Mouse (Mus musculus) intestine, postnatal 0 days (tissue): ENCODE results near the gene Calr. TPM values are rescaled to one million over a fixed set of nuclear protein-coding genes. Genes with fewer than 3 reads are reported as not detected.

ENCODE experiments used
- ATAC-seq: fragments of 200-750 bp; cut with Nextera tagmentation; 2 replicates; pipeline ENCODE4 v1.8.0; 2017; ENCODE audit warnings: mild to moderate bottlenecking, moderate TSS enrichment, moderate library complexity
- H3K27ac ChIP-seq: fragments of 300-500 bp; sonication (generic); 2 replicates; pipeline ENCODE4 v1.5.1; 2014; ENCODE audit warnings: mild to moderate bottlenecking, low read depth, low read length, moderate library complexity
- H3K27me3 ChIP-seq: fragments of 300-500 bp; sonication (generic); replicated peaks from 2 replicates; pipeline ENCODE4 v1.6.1; 2014; ENCODE audit warnings: low read length, mixed read lengths; ENCODE audit not compliant: control insufficient read depth, insufficient read depth
- H3K36me3 ChIP-seq: fragments of 300-500 bp; sonication (generic); 2 replicates; pipeline ENCODE4 v1.6.1; 2014; ENCODE audit warnings: mild to moderate bottlenecking, moderate library complexity; ENCODE audit not compliant: control insufficient read depth, insufficient read depth
- H3K4me1 ChIP-seq: fragments of 300-500 bp; sonication (generic); replicated peaks from 2 replicates; pipeline ENCODE4 v1.6.1; 2014; ENCODE audit warnings: antibody characterized with exemption, low read length, mixed read lengths; ENCODE audit not compliant: control insufficient read depth, insufficient read depth
- H3K4me2 ChIP-seq: fragments of 300-500 bp; sonication (generic); replicated peaks from 2 replicates; pipeline ENCODE4 v1.6.1; 2014; ENCODE audit warnings: low read depth, mild to moderate bottlenecking, moderate library complexity
- H3K4me3 ChIP-seq: fragments of 300-500 bp; sonication (generic); 2 replicates; pipeline ENCODE4 v1.5.1; 2014; ENCODE audit warnings: low read depth, low read length
- H3K9ac ChIP-seq: fragments of 300-500 bp; sonication (generic); 2 replicates; pipeline ENCODE4 v1.6.1; 2014; ENCODE audit warnings: mild to moderate bottlenecking, low read depth, low read length
- H3K9me3 ChIP-seq: fragments of 300-500 bp; sonication (generic); 2 replicates; pipeline ENCODE4 v1.6.1; 2016; ENCODE audit warnings: mixed run types; ENCODE audit not compliant: control insufficient read depth
- CTCF ChIP-seq: sonication (generic); IDR thresholded peaks from 2 replicates; pipeline ENCODE4 v1.5.1; 2016; ENCODE audit warnings: low read depth, mild to moderate bottlenecking, control low read depth, antibody characterized with exemption, moderate library complexity
- WGBS: fragments of 180-500 bp; shearing (Covaris S2); extraction: QIAGEN DNeasy Blood & Tissue Kit; methylation state at CpG from one replicate; pipeline ENCODE4 v1.1.7; 2014; 5-methylcytosine and 5-hydroxymethylcytosine counted together
- polyA plus RNA-seq: library from polyadenylated mRNA; unstranded; fragments of >200 nt; fragmentation: Nextera tagmentation; extraction: Ambion mirVana; gene quantifications from 2 replicates; pipeline ENCODE4 v1.2.1, GENCODE M21; 2015

Calr gene
- polyA plus RNA-seq, 1 experiment from 2014 or later = 507 TPM

DNA sequence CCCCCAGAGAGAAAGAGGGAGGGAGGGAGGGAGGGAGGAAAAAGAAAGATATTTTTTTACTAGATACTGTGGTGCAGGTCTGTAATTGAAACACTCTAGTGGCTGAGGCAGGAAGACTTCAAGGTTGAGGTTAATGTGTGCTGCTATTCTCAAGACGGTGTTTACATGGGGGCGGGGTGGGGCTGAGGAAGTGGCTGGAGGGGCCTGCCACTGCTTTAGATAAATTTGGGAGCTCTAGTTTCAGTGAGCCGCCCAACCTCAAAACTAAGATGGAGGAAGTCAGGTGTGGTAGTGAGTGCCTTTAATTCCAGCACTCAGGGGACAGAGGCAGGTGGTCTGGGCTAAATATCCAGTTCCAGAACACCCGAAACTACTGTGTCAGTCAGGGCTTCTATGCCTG is 21.1 kb downstream of the Calr start:
- H3K4me2 ChIP-seq = no peak overlapping the region
- H3K9ac ChIP-seq = no peak overlapping the region
- no peaks in the 10 kb centered on the region for H3K4me1 ChIP-seq
- no peaks in the 10 kb centered on the region; the same call in 1 of the 2 replicates for H3K36me3 ChIP-seq
- TF ChIP-seq CTCF = no peak
- 49% methylated on average over 4 of the region's 4 CpGs for WGBS
- H3K27ac ChIP-seq = no peak overlapping the region
- H3K4me3 ChIP-seq = no peak overlapping the region
- no peaks in the 10 kb centered on the region for H3K9me3 ChIP-seq
- no peak for ATAC-seq
- no peaks in the 10 kb centered on the region for H3K27me3 ChIP-seq

DNA sequence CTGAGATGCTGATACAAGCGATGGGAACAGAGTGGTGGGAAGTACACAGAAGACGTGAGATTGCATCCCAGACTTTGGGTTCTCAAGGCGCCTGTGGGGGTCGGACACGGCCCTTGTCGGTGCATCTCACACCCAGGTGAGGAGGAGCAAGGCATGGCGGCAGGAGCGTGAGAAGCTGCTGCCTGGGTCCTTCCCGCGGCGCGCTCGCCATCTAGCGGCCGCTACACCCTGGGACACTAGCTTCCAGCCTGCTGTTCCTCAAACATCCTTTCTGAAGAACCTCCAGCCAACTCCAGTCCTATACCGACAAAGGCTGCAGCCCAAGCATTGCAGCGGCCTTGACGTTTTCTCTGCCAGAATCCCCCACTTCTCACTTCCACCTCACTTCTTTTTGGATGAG is 23.1 kb downstream of the Calr start:
- ATAC-seq = peak; percentile 55; the same call in 1 of the 2 replicates
- Histone ChIP-seq H3K9ac (no peak overlapping the region), H3K9me3 (no peaks in the 10 kb centered on the region), H3K4me2 (0 out of 2 replicates have a peak overlapping the region, but pooled peaks have one; percentile 17), H3K27me3 (no peaks in the 10 kb centered on the region), H3K4me3 (no peak overlapping the region), H3K27ac (no peak overlapping the region), H3K36me3 (no peaks in the 10 kb centered on the region; the same call in 1 of the 2 replicates), H3K4me1 (no peaks in the 10 kb centered on the region)
- peak; percentile 93 for TF ChIP-seq CTCF
- WGBS = 2% methylated on average over 18 of the region's 18 CpGs

DNA sequence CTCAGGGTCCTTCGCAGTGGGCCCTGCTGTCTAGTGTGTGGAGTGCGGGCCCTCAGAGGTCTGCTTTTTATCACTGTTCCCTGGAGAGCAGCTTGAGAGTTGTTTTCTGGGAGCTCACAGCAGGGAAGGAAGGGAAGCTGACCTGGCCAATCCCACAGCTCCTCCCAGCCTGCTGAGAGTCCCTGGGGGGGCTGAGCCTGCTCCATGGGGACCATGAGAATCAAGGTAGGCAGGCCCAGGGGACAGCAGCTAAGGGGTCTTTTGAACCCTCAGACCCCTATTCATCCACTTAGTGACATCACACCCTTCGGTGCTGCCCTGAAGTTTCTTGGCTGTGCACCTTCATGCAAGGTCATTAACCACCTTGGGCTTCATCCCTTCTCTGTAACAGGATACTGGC is 24.0 kb downstream of the Calr start, which contains the start of gene Dand5:
Dand5 (minus strand) TSS at position 101 of the 400 bp plus-strand sequence.
- H3K9me3 ChIP-seq = no peaks in the 10 kb centered on the region
- H3K27me3 ChIP-seq = no peaks in the 10 kb centered on the region
- H3K4me2 ChIP-seq = 0 out of 2 replicates have a peak within 1 kb of the TSS, but pooled peaks have one; percentile 17
- 40% methylated on average over 3 of the region's 3 CpGs for WGBS
- no peak within 1 kb of the TSS for H3K9ac ChIP-seq
- no peak for TF ChIP-seq CTCF
- H3K36me3 ChIP-seq = no peaks in the 10 kb centered on the region; the same call in 1 of the 2 replicates
- no peak for ATAC-seq
- no peaks in the 10 kb centered on the region for H3K4me1 ChIP-seq
- no peak within 1 kb of the TSS for H3K4me3 ChIP-seq
- no peak within 1 kb of the TSS for H3K27ac ChIP-seq

- Histone ChIP-seq H3K9ac (no peak overlapping the region), H3K4me1 (no peaks in the 10 kb centered on the region), H3K36me3 (no peaks in the 10 kb centered on the region), H3K27ac (no peak overlapping the region), H3K27me3 (peaks cover 27% of the 10 kb centered on the region), H3K4me3 (no peak overlapping the region), H3K9me3 (no peaks in the 10 kb centered on the region), H3K4me2 (no peak overlapping the region)
- 78% methylated on average over 17 of the region's 17 CpGs for WGBS
- TF ChIP-seq CTCF = no peak
- ATAC-seq = no peak
These were observed 30.6 kb downstream of the Calr start for GRCm38 (mm10) chr8:84816117-84816516.

GRCm38 (mm10) chr8:84815547-84815946 is 31.2 kb downstream of the Calr start:
- WGBS = 13% methylated on average over 9 of the region's 9 CpGs
- H3K4me1 ChIP-seq = no peaks in the 10 kb centered on the region
- TF ChIP-seq CTCF = peak; percentile 97
- no peak overlapping the region for H3K4me3 ChIP-seq
- H3K36me3 ChIP-seq = no peaks in the 10 kb centered on the region
- H3K27ac ChIP-seq = 0 out of 2 replicates have a peak overlapping the region, but pooled peaks have one; percentile 21
- H3K9ac ChIP-seq = no peak overlapping the region
- H3K27me3 ChIP-seq = peaks cover 33% of the 10 kb centered on the region
- no peak overlapping the region for H3K4me2 ChIP-seq
- no peaks in the 10 kb centered on the region for H3K9me3 ChIP-seq
- peak; percentile 56; the same call in 1 of the 2 replicates for ATAC-seq

- no peak for TF ChIP-seq CTCF
- Histone ChIP-seq H3K9me3 (no peaks in the 10 kb centered on the region), H3K4me2 (no peak overlapping the region), H3K36me3 (no peaks in the 10 kb centered on the region), H3K27ac (0 out of 2 replicates have a peak overlapping the region, but pooled peaks have one; percentile 21), H3K9ac (no peak overlapping the region), H3K4me3 (no peak overlapping the region), H3K4me1 (no peaks in the 10 kb centered on the region), H3K27me3 (peaks cover 36% of the 10 kb centered on the region)
- WGBS = 47% methylated on average over 19 of the region's 19 CpGs
- ATAC-seq = 0 out of 2 replicates have a peak, but pooled peaks have one; percentile 11
These were observed 31.9 kb downstream of the Calr start for GRCm38 (mm10) chr8:84814555-84815441.
